Mouse (Mus musculus): ENCODE results near the gene Kmt2d. TPM values are rescaled to one million over a fixed set of nuclear protein-coding genes. Genes with fewer than 3 reads are reported as not detected.

The Kmt2d gene
- polyA plus RNA-seq, 1 experiment from 2014 or later = 5.1 TPM

DNA sequence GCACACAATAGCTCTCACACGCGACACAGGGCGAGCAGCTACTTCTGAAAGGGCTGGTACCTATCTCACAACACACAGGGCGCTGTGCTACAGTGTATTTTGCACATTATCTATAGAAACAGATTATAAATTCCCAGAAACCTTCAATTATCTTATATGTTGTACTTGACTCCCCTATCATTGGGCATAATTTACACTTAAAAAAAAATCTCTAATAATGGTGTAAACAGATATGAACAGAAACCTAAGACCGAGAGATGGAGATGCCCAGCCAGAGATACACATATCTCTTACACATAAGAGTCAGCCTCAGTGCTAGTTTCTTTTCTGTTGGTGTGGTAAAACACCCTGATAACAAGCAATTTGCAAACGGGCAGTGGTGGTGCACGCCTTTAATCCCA lies 43.4 kb downstream of the Kmt2d start:
- TF ChIP-seq EP300 (optimal IDR thresholded peaks at IDR 0.05) (no peak), CTCF (IDR thresholded peaks at IDR 0.05; ENCODE audit: low read depth) (no peak)
- no peak overlapping the region for H3K4me2 ChIP-seq (replicated peaks; ENCODE audit: low read depth)
- H3K9ac ChIP-seq (ENCODE audit: low read length) = no peak overlapping the region
- H3K4me1 ChIP-seq (replicated peaks; ENCODE audit: control insufficient read depth, insufficient read depth) = no peaks in the 10 kb centered on the region; the same call in 1 of the 2 replicates
- no peak overlapping the region for H3K4me3 ChIP-seq (ENCODE audit: low read depth, low read length)
- DNase-seq (ENCODE audit: low spot score) (no peak), ATAC-seq (ENCODE audit: low FRiP score, low TSS enrichment) (no peak)
- H3K36me3 ChIP-seq (ENCODE audit: control insufficient read depth, insufficient read depth, low read length) = no peaks in the 10 kb centered on the region
- H3K9me3 ChIP-seq (ENCODE audit: control insufficient read depth, low read length) = no peaks in the 10 kb centered on the region
- WGBS = 89% methylated on average over 7 of the region's 7 CpGs
- H3K27me3 ChIP-seq (ENCODE audit: control insufficient read depth, insufficient read depth, low read length) = no peaks in the 10 kb centered on the region
- H3K27ac ChIP-seq (replicated peaks) = no peak overlapping the region

DNA sequence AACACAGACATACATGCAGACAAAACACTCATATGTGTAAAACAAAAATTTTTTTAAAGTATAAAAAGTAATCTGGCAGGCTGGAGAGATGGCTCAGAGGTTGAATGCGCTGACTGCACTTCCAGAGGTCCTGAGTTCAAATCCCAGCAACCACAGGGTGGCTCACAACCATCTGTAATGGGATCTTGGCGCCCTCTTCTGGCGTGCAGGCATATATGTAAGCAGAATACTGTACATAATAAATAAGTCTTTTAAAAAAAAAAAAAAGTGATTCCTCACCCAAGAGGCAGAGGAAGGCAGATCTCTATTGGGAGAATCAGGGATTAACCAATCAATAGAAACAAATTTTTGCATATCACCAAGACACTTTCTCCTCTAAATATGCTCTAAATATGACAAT lies 47.6 kb downstream of the Kmt2d start:
- Histone ChIP-seq H3K4me1 (replicated peaks; ENCODE audit: control insufficient read depth, insufficient read depth) (no peaks in the 10 kb centered on the region), H3K36me3 (ENCODE audit: control insufficient read depth, insufficient read depth, low read length) (peaks cover 4% of the 10 kb centered on the region), H3K9me3 (ENCODE audit: control insufficient read depth, low read length) (no peaks in the 10 kb centered on the region), H3K4me3 (ENCODE audit: low read depth, low read length) (no peak overlapping the region), H3K27me3 (ENCODE audit: control insufficient read depth, insufficient read depth, low read length) (no peaks in the 10 kb centered on the region), H3K9ac (ENCODE audit: low read length) (no peak overlapping the region), H3K27ac (replicated peaks) (no peak overlapping the region), H3K4me2 (replicated peaks; ENCODE audit: low read depth) (no peak overlapping the region)
- TF ChIP-seq CTCF (IDR thresholded peaks at IDR 0.05; ENCODE audit: low read depth) (peak; percentile 48), EP300 (optimal IDR thresholded peaks at IDR 0.05) (no peak)
- ATAC-seq (ENCODE audit: low FRiP score, low TSS enrichment) (no peak), DNase-seq (ENCODE audit: low spot score) (no peak)
- 79% methylated on average over 3 of the region's 3 CpGs for WGBS

DNA sequence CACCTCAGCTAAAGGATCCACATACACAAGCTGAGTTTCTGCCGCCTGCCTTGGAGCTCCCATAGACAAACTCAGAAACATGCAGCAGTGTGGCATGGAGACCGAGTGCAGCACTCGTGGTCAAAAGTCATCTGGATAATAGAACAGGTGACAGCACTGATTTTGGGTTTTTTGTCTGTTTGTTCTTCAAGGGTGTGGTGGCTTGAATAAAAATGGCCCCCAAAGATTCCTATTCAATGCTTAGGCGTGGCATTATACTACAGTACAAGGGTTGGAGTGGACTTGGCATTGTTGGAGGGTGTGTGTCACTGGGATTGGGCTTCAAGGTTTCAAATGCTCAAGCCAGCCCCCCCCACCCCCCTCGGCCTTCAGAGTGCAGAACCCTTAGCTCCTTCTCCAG lies 48.9 kb downstream of the Kmt2d start:
- 76% methylated on average over 5 of the region's 5 CpGs for WGBS
- ATAC-seq (ENCODE audit: low FRiP score, low TSS enrichment) (no peak), DNase-seq (ENCODE audit: low spot score) (no peak)
- Histone ChIP-seq H3K4me1 (replicated peaks; ENCODE audit: control insufficient read depth, insufficient read depth) (no peaks in the 10 kb centered on the region), H3K9me3 (ENCODE audit: control insufficient read depth, low read length) (no peaks in the 10 kb centered on the region), H3K27me3 (ENCODE audit: control insufficient read depth, insufficient read depth, low read length) (no peaks in the 10 kb centered on the region), H3K4me2 (replicated peaks; ENCODE audit: low read depth) (no peak overlapping the region), H3K36me3 (ENCODE audit: control insufficient read depth, insufficient read depth, low read length) (peaks cover 5% of the 10 kb centered on the region), H3K27ac (replicated peaks) (no peak overlapping the region), H3K9ac (ENCODE audit: low read length) (no peak overlapping the region), H3K4me3 (ENCODE audit: low read depth, low read length) (no peak overlapping the region)
- TF ChIP-seq CTCF (IDR thresholded peaks at IDR 0.05; ENCODE audit: low read depth) (no peak), EP300 (optimal IDR thresholded peaks at IDR 0.05) (no peak)

DNA sequence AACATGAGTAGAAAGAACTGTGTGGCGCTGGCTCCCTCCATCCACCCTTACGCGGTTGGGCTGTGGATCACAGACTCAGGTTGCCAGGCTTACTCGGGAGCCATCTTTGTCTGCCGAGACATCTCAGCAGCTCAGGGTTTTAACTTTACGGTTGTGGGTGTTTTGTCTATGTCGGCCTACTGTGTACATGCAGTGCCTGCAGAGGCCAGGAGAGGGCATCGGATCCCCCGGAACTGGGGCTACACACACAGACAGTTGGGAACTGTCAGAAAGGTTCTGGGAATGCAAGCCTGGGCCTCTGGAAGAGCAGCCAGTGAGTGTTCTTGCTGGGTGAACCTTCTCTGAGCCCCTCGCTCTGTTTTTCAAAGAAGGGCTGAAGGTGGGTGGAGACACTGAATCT lies 49.6 kb downstream of the Kmt2d start:
- H3K9me3 ChIP-seq (ENCODE audit: control insufficient read depth, low read length) = no peaks in the 10 kb centered on the region
- no peak overlapping the region for H3K9ac ChIP-seq (ENCODE audit: low read length)
- ATAC-seq (ENCODE audit: low FRiP score, low TSS enrichment) (no peak), DNase-seq (ENCODE audit: low spot score) (no peak)
- H3K27me3 ChIP-seq (ENCODE audit: control insufficient read depth, insufficient read depth, low read length) = no peaks in the 10 kb centered on the region
- H3K27ac ChIP-seq (replicated peaks) = no peak overlapping the region
- peak; percentile 56 for TF ChIP-seq CTCF (IDR thresholded peaks at IDR 0.05; ENCODE audit: low read depth)
- no peak for TF ChIP-seq EP300 (optimal IDR thresholded peaks at IDR 0.05)
- no peaks in the 10 kb centered on the region for H3K4me1 ChIP-seq (replicated peaks; ENCODE audit: control insufficient read depth, insufficient read depth)
- 48% methylated on average over 10 of the region's 10 CpGs for WGBS
- H3K4me3 ChIP-seq (ENCODE audit: low read depth, low read length) = no peak overlapping the region
- peaks cover 5% of the 10 kb centered on the region for H3K36me3 ChIP-seq (ENCODE audit: control insufficient read depth, insufficient read depth, low read length)
- no peak overlapping the region for H3K4me2 ChIP-seq (replicated peaks; ENCODE audit: low read depth)

DNA sequence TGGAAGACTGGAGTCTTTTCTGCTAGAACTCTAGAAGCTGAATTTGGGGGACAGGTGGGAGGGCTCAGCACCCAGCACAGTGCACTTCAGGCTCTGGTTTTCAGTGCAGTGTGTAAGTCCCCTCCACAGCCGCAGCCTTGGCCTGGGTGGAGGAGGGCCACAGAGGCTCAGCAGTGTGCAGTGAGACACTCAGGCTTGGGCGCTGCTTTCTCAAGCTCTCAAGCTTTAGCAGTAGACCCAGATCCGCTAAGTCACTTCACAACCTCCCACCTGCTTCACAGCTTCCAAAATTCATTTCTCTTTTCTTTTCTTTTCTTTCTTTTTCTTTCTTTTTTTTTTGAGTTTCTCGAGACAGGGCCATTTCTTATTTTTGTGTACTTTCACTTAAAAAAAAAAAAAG lies 50.1 kb downstream of the Kmt2d start:
- ATAC-seq (ENCODE audit: low FRiP score, low TSS enrichment) = no peak
- Histone ChIP-seq H3K27ac (replicated peaks) (no peak overlapping the region), H3K4me1 (replicated peaks; ENCODE audit: control insufficient read depth, insufficient read depth) (no peaks in the 10 kb centered on the region), H3K9ac (ENCODE audit: low read length) (no peak overlapping the region), H3K4me2 (replicated peaks; ENCODE audit: low read depth) (no peak overlapping the region), H3K4me3 (ENCODE audit: low read depth, low read length) (no peak overlapping the region), H3K36me3 (ENCODE audit: control insufficient read depth, insufficient read depth, low read length) (peaks cover 5% of the 10 kb centered on the region), H3K9me3 (ENCODE audit: control insufficient read depth, low read length) (no peaks in the 10 kb centered on the region), H3K27me3 (ENCODE audit: control insufficient read depth, insufficient read depth, low read length) (no peaks in the 10 kb centered on the region)
- 73% methylated on average over 4 of the region's 4 CpGs for WGBS
- no peak for DNase-seq (ENCODE audit: low spot score)
- TF ChIP-seq CTCF (IDR thresholded peaks at IDR 0.05; ENCODE audit: low read depth) (no peak), EP300 (optimal IDR thresholded peaks at IDR 0.05) (no peak)

DNA sequence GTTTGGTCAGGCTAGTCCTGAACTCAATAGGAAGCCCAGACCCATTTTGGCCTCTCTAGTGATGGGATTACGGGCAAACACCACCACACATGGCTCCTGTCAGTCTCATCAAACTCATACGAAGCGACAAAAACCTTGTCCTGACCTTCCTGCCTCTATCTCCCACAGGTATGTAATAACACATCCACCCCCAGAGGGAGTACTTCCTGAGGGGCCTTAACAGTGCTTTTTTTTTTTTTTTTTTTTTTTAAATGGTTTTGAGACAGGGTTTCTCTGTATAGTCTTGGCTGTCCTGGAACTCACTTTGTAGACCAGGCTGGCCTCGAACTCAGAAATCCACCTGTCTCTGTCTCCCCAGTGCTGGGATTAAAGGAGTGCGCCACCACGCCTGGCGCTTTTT lies 52.8 kb downstream of the Kmt2d start:
- Histone ChIP-seq H3K27me3 (ENCODE audit: control insufficient read depth, insufficient read depth, low read length) (no peaks in the 10 kb centered on the region), H3K9ac (ENCODE audit: low read length) (no peak overlapping the region), H3K27ac (replicated peaks) (no peak overlapping the region), H3K36me3 (ENCODE audit: control insufficient read depth, insufficient read depth, low read length) (peaks cover 12% of the 10 kb centered on the region), H3K9me3 (ENCODE audit: control insufficient read depth, low read length) (no peaks in the 10 kb centered on the region), H3K4me3 (ENCODE audit: low read depth, low read length) (no peak overlapping the region), H3K4me1 (replicated peaks; ENCODE audit: control insufficient read depth, insufficient read depth) (no peaks in the 10 kb centered on the region), H3K4me2 (replicated peaks; ENCODE audit: low read depth) (no peak overlapping the region)
- 91% methylated on average over 7 of the region's 7 CpGs for WGBS
- ATAC-seq (ENCODE audit: low FRiP score, low TSS enrichment) (no peak), DNase-seq (ENCODE audit: low spot score) (no peak)
- TF ChIP-seq CTCF (IDR thresholded peaks at IDR 0.05; ENCODE audit: low read depth) = 0 out of 2 replicates have a peak, but pooled peaks have one; percentile 10
- no peak for TF ChIP-seq EP300 (optimal IDR thresholded peaks at IDR 0.05)
